Mouse (Mus musculus) liver, embryonic 11.5 days (tissue): ENCODE results near the gene Cntnap2. TPM values are rescaled to one million over a fixed set of nuclear protein-coding genes. Genes with fewer than 3 reads are reported as not detected.

Experiments
- ATAC-seq: fragments of 200-750 bp; cut with Nextera tagmentation; replicated peaks from 2 replicates; pipeline ENCODE4 v1.8.0; 2017; ENCODE audit warnings: moderate number of reproducible peaks, mild to moderate bottlenecking, moderate TSS enrichment, moderate library complexity; ENCODE audit not compliant: low FRiP score
- DNase-seq: peaks from one replicate; pipeline ENCODE4 v3.0.0-alpha.2; 2017; ENCODE audit warnings: low spot score
- H3K27ac ChIP-seq: fragments of 300-500 bp; sonication (generic); 2 replicates; pipeline ENCODE4 v1.5.1; 2014; ENCODE audit warnings: mild to moderate bottlenecking, low read depth, low read length, control low read depth
- H3K27me3 ChIP-seq: fragments of 300-500 bp; sonication (generic); replicated peaks from 2 replicates; pipeline ENCODE4 v1.6.1; 2014; ENCODE audit warnings: low read length, mixed read lengths; ENCODE audit not compliant: control insufficient read depth, insufficient read depth
- H3K36me3 ChIP-seq: fragments of 300-500 bp; sonication (generic); 2 replicates; pipeline ENCODE4 v1.6.1; 2014; ENCODE audit warnings: mild to moderate bottlenecking, low read length, moderate library complexity, mixed read lengths; ENCODE audit not compliant: control insufficient read depth, insufficient read depth
- H3K4me1 ChIP-seq: fragments of 300-500 bp; sonication (generic); replicated peaks from 2 replicates; pipeline ENCODE4 v1.6.1; 2014; ENCODE audit warnings: low read length, mixed read lengths; ENCODE audit not compliant: control insufficient read depth, insufficient read depth
- H3K4me2 ChIP-seq: fragments of 300-500 bp; sonication (generic); 2 replicates; pipeline ENCODE4 v1.6.1; 2014; ENCODE audit warnings: mild to moderate bottlenecking, control low read depth, moderate library complexity
- H3K4me3 ChIP-seq: fragments of 300-500 bp; sonication (generic); 2 replicates; pipeline ENCODE4 v1.5.1; 2014; ENCODE audit warnings: low read depth, low read length, control low read depth
- H3K9ac ChIP-seq: fragments of 300-500 bp; sonication (generic); 2 replicates; pipeline ENCODE4 v1.6.1; 2014; ENCODE audit warnings: low read depth, low read length, control low read depth
- H3K9me3 ChIP-seq: fragments of 300-500 bp; sonication (generic); 2 replicates; pipeline ENCODE4 v1.6.1; 2016; ENCODE audit warnings: low read length, inconsistent platforms, mixed read lengths; ENCODE audit not compliant: control insufficient read depth
- WGBS: fragments of 180-500 bp; shearing (Covaris S2); extraction: QIAGEN DNeasy Blood & Tissue Kit; methylation state at CpG from one replicate; pipeline ENCODE4 v1.1.7; 2014; 5-methylcytosine and 5-hydroxymethylcytosine counted together
- polyA plus RNA-seq: library from polyadenylated mRNA; unstranded; fragments of >200 nt; fragmentation: Nextera tagmentation; extraction: Ambion mirVana; gene quantifications from 2 replicates; pipeline ENCODE4 v1.2.1, GENCODE M21; 2014

Cntnap2 gene
- polyA plus RNA-seq, 1 experiment from 2014 or later: 1.2 TPM

DNA sequence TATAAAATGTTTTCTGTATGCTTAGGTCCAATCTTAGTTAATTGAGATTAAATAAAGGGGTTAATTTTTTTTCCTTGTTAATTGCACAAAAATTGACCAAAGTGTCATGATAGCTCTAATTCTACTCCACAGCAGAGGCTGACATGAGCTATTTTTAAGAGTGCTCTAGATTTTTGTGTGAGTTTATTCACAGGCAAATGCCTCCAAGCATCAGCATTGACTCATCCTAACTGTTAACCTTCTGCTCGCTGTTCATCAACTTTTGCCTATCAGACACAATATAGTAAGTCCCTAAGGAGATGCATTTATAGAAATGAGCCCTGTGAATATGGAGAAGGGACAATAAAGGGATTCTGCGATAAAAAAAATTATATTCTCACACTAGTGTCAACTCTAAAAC lies 1138.1 kb downstream of the Cntnap2 start:
- ATAC-seq: no peak
- no peak overlapping the region for H3K4me3 ChIP-seq
- WGBS: 80% methylated on average over 2 of the region's 2 CpGs

DNA sequence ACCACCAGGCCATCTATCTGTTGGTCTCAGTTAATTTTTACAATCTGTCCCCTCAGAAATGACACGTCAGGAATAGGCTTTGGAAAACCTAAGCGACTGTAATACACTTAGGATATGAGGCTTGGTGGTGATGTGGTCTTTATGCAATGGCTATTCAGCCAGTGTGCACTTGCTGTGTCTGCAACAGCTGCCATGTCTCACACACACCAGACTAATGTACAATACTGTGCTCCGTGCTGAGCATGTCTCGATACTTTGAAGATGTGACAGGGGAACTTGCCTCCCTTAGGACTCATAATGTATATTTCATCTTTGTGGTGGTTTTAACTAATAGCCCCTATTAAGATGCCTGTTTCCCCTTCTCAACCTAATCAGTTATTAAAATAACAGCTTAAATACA lies 1142.7 kb downstream of the Cntnap2 start:
- no peak overlapping the region for H3K4me3 ChIP-seq
- H3K27me3 ChIP-seq: no peaks in the 10 kb centered on the region
- no peaks in the 10 kb centered on the region for H3K9me3 ChIP-seq
- DNase-seq: no peak
- no peak overlapping the region for H3K27ac ChIP-seq
- no peak overlapping the region for H3K4me2 ChIP-seq
- H3K4me1 ChIP-seq: no peaks in the 10 kb centered on the region
- no peaks in the 10 kb centered on the region for H3K36me3 ChIP-seq
- 82% methylated on average over 4 of the region's 4 CpGs for WGBS
- no peak overlapping the region for H3K9ac ChIP-seq
- ATAC-seq: no peak

More for the DNA sequence above, 1138.1 kb downstream of the Cntnap2 start:
- Histone ChIP-seq H3K4me2 (no peak overlapping the region), H3K9ac (no peak overlapping the region), H3K27me3 (no peaks in the 10 kb centered on the region), H3K36me3 (no peaks in the 10 kb centered on the region), H3K9me3 (no peaks in the 10 kb centered on the region), H3K4me1 (no peaks in the 10 kb centered on the region), H3K27ac (no peak overlapping the region)
- DNase-seq: no peak

DNA sequence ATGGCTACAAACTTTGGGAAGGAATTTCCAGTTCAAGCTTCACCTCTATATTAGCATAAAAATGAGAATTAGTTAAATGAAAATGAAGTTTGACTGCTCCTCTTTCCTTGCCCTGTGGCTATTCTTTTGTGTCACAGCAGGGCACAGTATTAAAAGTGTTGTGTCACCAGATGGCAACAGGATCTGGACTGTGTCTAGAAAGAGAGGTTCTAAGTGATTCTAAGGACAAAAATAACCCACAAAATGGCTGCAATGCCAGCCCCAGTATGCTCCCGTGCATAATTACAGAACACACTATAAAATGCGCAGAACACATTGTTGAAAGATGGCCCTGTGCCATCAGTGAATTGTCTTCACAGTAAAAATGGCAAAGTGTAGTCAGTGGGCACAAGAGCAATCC lies 1146.4 kb downstream of the Cntnap2 start:
- Histone ChIP-seq H3K9ac (no peak overlapping the region), H3K4me2 (no peak overlapping the region), H3K9me3 (no peaks in the 10 kb centered on the region), H3K4me1 (no peaks in the 10 kb centered on the region), H3K36me3 (no peaks in the 10 kb centered on the region), H3K4me3 (no peak overlapping the region), H3K27ac (no peak overlapping the region), H3K27me3 (no peaks in the 10 kb centered on the region)
- WGBS: 82% methylated on average over 2 of the region's 2 CpGs
- DNase-seq (no peak), ATAC-seq (no peak)

DNA sequence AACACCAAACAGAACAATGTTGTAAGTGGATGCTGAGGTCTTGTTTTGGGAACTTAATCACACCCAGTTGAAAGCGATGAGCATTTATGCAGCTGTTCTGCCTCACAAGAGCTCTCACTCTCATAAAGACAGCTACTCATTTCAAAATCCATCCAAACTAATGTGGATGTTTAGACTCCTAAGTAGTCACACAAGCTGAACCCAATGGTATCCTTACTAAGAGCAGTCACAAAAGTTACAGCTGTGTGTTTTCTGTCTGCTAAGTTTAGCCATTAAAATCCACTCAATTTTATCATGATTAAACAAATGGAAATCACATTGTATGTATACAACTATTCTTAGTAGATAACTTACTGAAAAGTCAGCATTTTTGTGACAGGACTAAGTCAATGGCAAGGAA lies 1173.7 kb downstream of the Cntnap2 start:
- Histone ChIP-seq H3K36me3 (no peaks in the 10 kb centered on the region), H3K9ac (no peak overlapping the region), H3K4me3 (no peak overlapping the region), H3K27me3 (no peaks in the 10 kb centered on the region), H3K4me2 (no peak overlapping the region), H3K4me1 (no peaks in the 10 kb centered on the region), H3K9me3 (no peaks in the 10 kb centered on the region), H3K27ac (no peak overlapping the region)
- no peak for DNase-seq
- no peak for ATAC-seq
- 92% methylated on average over 1 of the region's 1 CpGs for WGBS

DNA sequence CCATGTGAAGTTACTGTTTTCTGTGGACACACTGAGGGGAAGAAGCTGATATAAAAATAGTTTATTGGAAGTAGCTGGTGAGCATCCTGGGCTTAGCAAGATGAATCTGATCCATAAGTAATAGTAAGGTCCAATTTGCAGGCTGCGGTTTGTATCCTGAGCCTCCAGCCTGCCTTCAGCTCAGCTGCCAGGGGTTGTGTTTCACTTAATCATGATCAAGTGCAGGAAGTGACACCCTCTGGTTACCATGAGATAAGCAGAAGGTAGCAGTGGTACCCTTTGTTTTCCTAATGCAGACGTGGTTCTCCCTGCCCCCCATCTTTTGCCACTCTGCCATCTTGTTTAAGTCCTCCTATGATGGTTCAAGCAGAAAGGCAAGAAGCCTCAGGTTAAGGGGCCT lies 1181.2 kb downstream of the Cntnap2 start:
- Histone ChIP-seq H3K27ac (no peak overlapping the region), H3K36me3 (no peaks in the 10 kb centered on the region), H3K9ac (no peak overlapping the region), H3K4me1 (no peaks in the 10 kb centered on the region), H3K27me3 (no peaks in the 10 kb centered on the region), H3K4me2 (no peak overlapping the region), H3K4me3 (no peak overlapping the region), H3K9me3 (no peaks in the 10 kb centered on the region)
- no peak for ATAC-seq
- DNase-seq: no peak
- WGBS: 39% methylated on average over 2 of the region's 2 CpGs

DNA sequence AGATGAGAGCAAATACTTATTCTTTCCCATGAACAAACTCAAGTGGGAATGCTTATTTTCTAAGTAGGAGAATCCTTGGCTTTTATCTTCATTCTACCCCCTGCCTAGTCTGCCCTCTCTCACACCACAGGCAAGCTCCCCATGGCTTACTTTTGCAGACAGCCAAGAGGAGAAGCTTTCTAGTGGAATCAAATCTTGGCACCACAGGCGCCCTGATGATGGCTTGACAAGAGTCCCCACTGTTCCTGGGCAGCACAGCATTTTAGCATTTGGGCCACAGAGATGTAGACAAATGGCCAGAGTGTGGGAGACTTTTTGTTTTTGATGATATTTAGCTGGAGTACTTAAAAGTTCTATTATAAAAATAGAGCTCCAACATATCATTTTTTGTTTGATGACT lies 1204.0 kb downstream of the Cntnap2 start:
- Histone ChIP-seq H3K27ac (no peak overlapping the region), H3K36me3 (no peaks in the 10 kb centered on the region), H3K27me3 (no peaks in the 10 kb centered on the region), H3K4me2 (no peak overlapping the region), H3K9ac (no peak overlapping the region), H3K4me3 (no peak overlapping the region), H3K4me1 (no peaks in the 10 kb centered on the region), H3K9me3 (no peaks in the 10 kb centered on the region)
- DNase-seq: no peak
- WGBS: 42% methylated on average over 1 of the region's 1 CpGs
- ATAC-seq: no peak

DNA sequence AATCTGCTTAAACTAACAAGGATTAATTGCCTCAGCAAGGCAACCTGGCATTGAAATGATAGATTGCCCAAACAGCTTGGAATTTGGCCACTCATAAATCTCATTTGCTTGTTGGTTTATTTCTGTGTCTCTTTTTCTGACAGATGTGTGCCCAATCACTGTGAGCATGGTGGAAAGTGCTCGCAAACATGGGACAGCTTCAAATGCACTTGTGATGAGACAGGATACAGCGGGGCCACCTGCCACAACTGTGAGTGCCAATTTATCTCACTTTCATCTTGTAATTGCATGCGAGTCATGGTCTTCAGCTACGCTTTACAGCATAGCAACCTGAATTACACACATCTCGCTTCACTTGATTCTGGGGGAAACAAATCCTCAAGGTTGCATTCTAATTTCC lies 1287.8 kb downstream of the Cntnap2 start:
- ATAC-seq: no peak

DNA sequence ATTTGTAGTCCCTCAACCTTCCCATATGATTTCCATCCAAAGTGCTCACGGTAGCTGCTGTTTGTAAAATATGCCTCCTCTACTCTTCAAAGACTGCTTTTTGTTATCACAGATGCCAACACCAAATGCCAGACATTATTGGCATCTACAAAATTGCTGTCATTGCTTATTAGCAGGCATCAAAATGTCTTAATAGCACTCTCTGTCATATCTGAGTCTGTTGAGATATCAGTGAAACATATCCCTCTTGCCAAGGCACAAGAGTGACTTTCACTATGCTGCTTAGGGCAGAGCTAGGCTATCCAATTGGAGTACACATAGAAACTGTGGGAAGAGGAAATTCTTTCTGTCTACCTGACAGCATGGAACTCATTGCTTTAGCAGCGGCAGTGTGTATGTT lies 1301.9 kb downstream of the Cntnap2 start:
- Histone ChIP-seq H3K9ac (no peak overlapping the region), H3K4me3 (no peak overlapping the region), H3K36me3 (no peaks in the 10 kb centered on the region), H3K27me3 (no peaks in the 10 kb centered on the region), H3K4me2 (no peak overlapping the region), H3K4me1 (no peaks in the 10 kb centered on the region), H3K27ac (no peak overlapping the region), H3K9me3 (no peaks in the 10 kb centered on the region)
- 82% methylated on average over 2 of the region's 2 CpGs for WGBS
- ATAC-seq (no peak), DNase-seq (no peak)

More for the DNA sequence above, 1287.8 kb downstream of the Cntnap2 start:
- H3K4me1 ChIP-seq: no peaks in the 10 kb centered on the region
- H3K27me3 ChIP-seq: no peaks in the 10 kb centered on the region
- no peaks in the 10 kb centered on the region for H3K36me3 ChIP-seq
- H3K9ac ChIP-seq: no peak overlapping the region
- no peaks in the 10 kb centered on the region for H3K9me3 ChIP-seq
- DNase-seq: no peak
- no peak overlapping the region for H3K27ac ChIP-seq
- no peak overlapping the region for H3K4me2 ChIP-seq
- WGBS: 79% methylated on average over 5 of the region's 5 CpGs
- no peak overlapping the region for H3K4me3 ChIP-seq

DNA sequence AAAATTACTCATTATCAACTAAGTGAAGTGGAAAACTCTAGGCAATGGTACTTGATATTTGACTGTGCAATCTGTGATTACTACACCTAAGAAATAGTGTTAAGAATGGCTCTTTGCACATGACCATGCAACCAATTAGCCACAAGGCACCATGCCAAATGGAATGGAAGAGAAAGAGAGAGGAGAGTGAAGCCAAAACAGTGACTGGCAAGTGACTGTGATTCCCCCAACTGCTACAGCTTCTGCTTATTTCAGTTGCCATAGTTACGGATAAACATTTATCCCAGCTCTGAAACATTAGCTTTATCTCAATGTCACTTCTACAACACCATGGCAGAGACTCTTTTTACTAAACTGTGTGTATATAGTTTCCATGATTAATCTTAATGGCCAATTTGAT lies 1303.0 kb downstream of the Cntnap2 start:
- H3K27me3 ChIP-seq: no peaks in the 10 kb centered on the region
- 86% methylated on average over 1 of the region's 1 CpGs for whole genome bisulfite sequencing
- H3K9ac ChIP-seq: no peak overlapping the region
- H3K9me3 ChIP-seq: no peaks in the 10 kb centered on the region
- ATAC-seq (no peak), DNase-seq (no peak)
- H3K4me3 ChIP-seq: no peak overlapping the region
- no peak overlapping the region for H3K4me2 ChIP-seq
- H3K36me3 ChIP-seq: no peaks in the 10 kb centered on the region
- H3K27ac ChIP-seq: no peak overlapping the region
- H3K4me1 ChIP-seq: no peaks in the 10 kb centered on the region
